Mouse (Mus musculus) MEL (cell line): Measurements from ENCODE around the gene Cyren. TPM values are rescaled to one million over a fixed set of nuclear protein-coding genes. Genes with fewer than 3 reads are reported as not detected.
A peak's percentile ranks its signal among the peaks of the same experiment; 100 is the strongest.

Experiments
- DNase-seq: peaks from one replicate; pipeline ENCODE4 v3.0.0; 2011; ENCODE audit warnings: low read depth, low spot score
- H3K27ac ChIP-seq: 2 replicates; pipeline ENCODE4 v1.5.1; 2012; ENCODE audit warnings: low read depth, mild to moderate bottlenecking, control low read depth, low read length, moderate library complexity; ENCODE audit not compliant: control insufficient read depth
- H3K27me3 ChIP-seq, 2 experiments: fragments of 150-350 bp in 1 of 2; sonication (generic) in 1 of 2; 2 replicates each; pipeline ENCODE4 v1.6.1; 2012; ENCODE audit warnings: low read length in 2 of 2, mild to moderate bottlenecking in 2 of 2, improper control_type of control experiment in 1 of 2, moderate library complexity in 1 of 2; ENCODE audit not compliant: insufficient read depth in 2 of 2, control insufficient read depth in 1 of 2
- H3K36me3 ChIP-seq, 2 experiments: 2 replicates each; pipeline ENCODE4 v1.6.1; 2012 to 2014; ENCODE audit warnings: low read length in 2 of 2, improper control_type of control experiment in 1 of 2, inconsistent platforms in 1 of 2, mild to moderate bottlenecking in 1 of 2; ENCODE audit not compliant: insufficient read depth in 2 of 2, control insufficient read depth in 1 of 2
- H3K4me1 ChIP-seq, 2 experiments: fragments of 150-350 bp in 1 of 2; sonication (generic) in 1 of 2; 2 replicates each; pipeline ENCODE4 v1.6.1; 2012; ENCODE audit warnings: low read length in 2 of 2, improper control_type of control experiment in 1 of 2, mild to moderate bottlenecking in 1 of 2; ENCODE audit not compliant: insufficient read depth in 2 of 2, control insufficient read depth in 1 of 2
- H3K4me3 ChIP-seq, 2 experiments: fragments of 150-350 bp in 1 of 2; sonication (generic) in 1 of 2; 2 replicates each; pipeline ENCODE4 v1.5.1; 2012; ENCODE audit warnings: low read depth in 2 of 2, low read length in 2 of 2, mild to moderate bottlenecking in 2 of 2, moderate library complexity in 2 of 2, control low read depth in 1 of 2, improper control_type of control experiment in 1 of 2; ENCODE audit not compliant: control insufficient read depth in 1 of 2, insufficient read depth in 1 of 2
- H3K79me2 ChIP-seq: 2 replicates; pipeline ENCODE4 v1.6.1; 2012; ENCODE audit warnings: mild to moderate bottlenecking, low read length, moderate library complexity; ENCODE audit not compliant: control insufficient read depth, poor library complexity, insufficient read depth
- H3K9ac ChIP-seq: 2 replicates; pipeline ENCODE4 v1.6.1; 2012; ENCODE audit warnings: low read depth, mild to moderate bottlenecking, control low read depth, low read length, moderate library complexity; ENCODE audit not compliant: control insufficient read depth, poor library complexity, severe bottlenecking
- H3K9me3 ChIP-seq: fragments of 150-350 bp; sonication (generic); replicated peaks from 2 replicates; pipeline ENCODE4 v1.6.1; 2012; ENCODE audit warnings: mild to moderate bottlenecking, low read length, improper control_type of control experiment, moderate library complexity; ENCODE audit not compliant: insufficient read depth
- BHLHE40 ChIP-seq: IDR thresholded peaks from 2 replicates; pipeline ENCODE4 v1.6.1; 2012; ENCODE audit warnings: low read depth, mild to moderate bottlenecking, inconsistent platforms, low read length, improper control_type of control experiment, borderline replicate concordance
- CHD1 ChIP-seq: IDR thresholded peaks from 2 replicates; pipeline ENCODE4 v1.6.1; 2012; ENCODE audit warnings: low read depth, mild to moderate bottlenecking, inconsistent platforms, low read length, improper control_type of control experiment
- CHD2 ChIP-seq: IDR thresholded peaks from 2 replicates; pipeline ENCODE4 v1.6.1; 2011; ENCODE audit warnings: low read length, improper control_type of control experiment
- CTCF ChIP-seq, 3 experiments: IDR thresholded peaks in 2 of 3; conservative IDR thresholded peaks in 1 of 3; 2 replicates each; pipeline ENCODE4 v1.5.1; 2011 to 2012; ENCODE audit warnings: low read length in 3 of 3, low read depth in 2 of 3, mild to moderate bottlenecking in 2 of 3, improper control_type of control experiment in 1 of 3, inconsistent platforms in 1 of 3, mixed read lengths in 1 of 3, moderate library complexity in 1 of 3; ENCODE audit not compliant: control insufficient read depth in 1 of 3, insufficient read depth in 1 of 3, poor library complexity in 1 of 3, severe bottlenecking in 1 of 3
- E2F4 ChIP-seq: IDR thresholded peaks from 2 replicates; pipeline ENCODE4 v1.6.1; 2011; ENCODE audit warnings: low read depth, low read length, improper control_type of control experiment, borderline replicate concordance
- EP300 ChIP-seq, 2 experiments: IDR thresholded peaks; 2 replicates each; pipeline ENCODE4 v1.6.1; 2011; ENCODE audit warnings: improper control_type of control experiment in 2 of 2, low read length in 2 of 2, low read depth in 1 of 2, mild to moderate bottlenecking in 1 of 2
- ETS1 ChIP-seq: IDR thresholded peaks from 2 replicates; pipeline ENCODE4 v1.6.1; 2012; ENCODE audit warnings: low read depth, mild to moderate bottlenecking, inconsistent platforms, low read length, improper control_type of control experiment, moderate library complexity
- GABPA ChIP-seq: IDR thresholded peaks from 2 replicates; pipeline ENCODE4 v1.6.1; 2012; ENCODE audit warnings: low read depth, mild to moderate bottlenecking, inconsistent platforms, low read length, improper control_type of control experiment, moderate library complexity
- GATA1 ChIP-seq: IDR thresholded peaks from 2 replicates; pipeline ENCODE4 v1.6.1; 2011; ENCODE audit warnings: low read depth, low read length, improper control_type of control experiment
- HCFC1 ChIP-seq: IDR thresholded peaks from 2 replicates; pipeline ENCODE4 v1.6.1; 2012; ENCODE audit warnings: low read depth, mild to moderate bottlenecking, inconsistent platforms, low read length, improper control_type of control experiment, moderate library complexity
- JUND ChIP-seq: IDR thresholded peaks from 2 replicates; pipeline ENCODE4 v1.6.1; 2011; ENCODE audit warnings: low read depth, mild to moderate bottlenecking, improper control_type of control experiment, low read length
- KAT2A ChIP-seq: conservative IDR thresholded peaks from 2 replicates; pipeline ENCODE4 v1.6.1; 2012; ENCODE audit warnings: low read depth, low read length, improper control_type of control experiment, inconsistent platforms
- MAFK ChIP-seq: IDR thresholded peaks from 2 replicates; pipeline ENCODE4 v1.6.1; 2011; ENCODE audit warnings: low read depth, mild to moderate bottlenecking, low read length, improper control_type of control experiment, borderline replicate concordance
- MAX ChIP-seq: IDR thresholded peaks from 2 replicates; pipeline ENCODE4 v1.6.1; 2011; ENCODE audit warnings: low read length, improper control_type of control experiment
- MAZ ChIP-seq: IDR thresholded peaks from 2 replicates; pipeline ENCODE4 v1.6.1; 2012; ENCODE audit warnings: low read depth, mild to moderate bottlenecking, inconsistent platforms, low read length, improper control_type of control experiment
- MEF2A ChIP-seq: IDR thresholded peaks from 2 replicates; pipeline ENCODE4 v1.6.1; 2014; ENCODE audit warnings: low read depth, mild to moderate bottlenecking, inconsistent platforms, low read length, improper control_type of control experiment; ENCODE audit not compliant: poor library complexity, insufficient replicate concordance, severe bottlenecking; ENCODE audit errors: extremely low read depth
- MXI1 ChIP-seq: IDR thresholded peaks from 2 replicates; pipeline ENCODE4 v1.6.1; 2011; ENCODE audit warnings: mild to moderate bottlenecking, low read depth, low read length, improper control_type of control experiment
- MYB ChIP-seq: IDR thresholded peaks from 2 replicates; pipeline ENCODE4 v1.6.1; 2011; ENCODE audit warnings: mild to moderate bottlenecking, low read depth, low read length, improper control_type of control experiment
- MYC ChIP-seq: IDR thresholded peaks from 2 replicates; pipeline ENCODE4 v1.6.1; 2011; ENCODE audit warnings: low read depth, mild to moderate bottlenecking, low read length, improper control_type of control experiment, moderate library complexity
- NELFE ChIP-seq: IDR thresholded peaks from 2 replicates; pipeline ENCODE4 v1.6.1; 2011; ENCODE audit warnings: low read depth, low read length, improper control_type of control experiment
- POLR2A ChIP-seq, 2 experiments: IDR thresholded peaks; 2 replicates each; pipeline ENCODE4 v1.6.1; 2011 to 2012; ENCODE audit warnings: low read length in 2 of 2, mild to moderate bottlenecking in 2 of 2, control low read depth in 1 of 2, improper control_type of control experiment in 1 of 2, low read depth in 1 of 2, moderate library complexity in 1 of 2; ENCODE audit not compliant: control insufficient read depth in 1 of 2, insufficient read depth in 1 of 2, poor library complexity in 1 of 2
- POLR2AphosphoS2 ChIP-seq: IDR thresholded peaks from 2 replicates; pipeline ENCODE4 v1.6.1; 2011; ENCODE audit warnings: low read length, improper control_type of control experiment
- POLR2AphosphoS5 ChIP-seq: IDR thresholded peaks from 2 replicates; pipeline ENCODE4 v1.6.1; 2012; ENCODE audit warnings: low read depth, borderline replicate concordance, mild to moderate bottlenecking, inconsistent platforms, low read length, moderate library complexity, mixed read lengths
- RAD21 ChIP-seq: IDR thresholded peaks from 2 replicates; pipeline ENCODE4 v1.6.1; 2011; ENCODE audit warnings: mild to moderate bottlenecking, low read depth, low read length, improper control_type of control experiment
- RCOR1 ChIP-seq: IDR thresholded peaks from 2 replicates; pipeline ENCODE4 v1.6.1; 2012; ENCODE audit warnings: low read depth, mild to moderate bottlenecking, inconsistent platforms, low read length, improper control_type of control experiment
- SIN3A ChIP-seq: IDR thresholded peaks from 2 replicates; pipeline ENCODE4 v1.6.1; 2012; ENCODE audit warnings: low read length, improper control_type of control experiment, inconsistent platforms
- SMC3 ChIP-seq: IDR thresholded peaks from 2 replicates; pipeline ENCODE4 v1.6.1; 2011; ENCODE audit warnings: low read depth, low read length, improper control_type of control experiment
- TBP ChIP-seq: IDR thresholded peaks from 2 replicates; pipeline ENCODE4 v1.8.0; 2011; ENCODE audit warnings: low read depth, low read length, improper control_type of control experiment
- TCF12 ChIP-seq: IDR thresholded peaks from 2 replicates; pipeline ENCODE4 v1.6.1; 2014; ENCODE audit warnings: low read depth, mild to moderate bottlenecking, inconsistent platforms, low read length, improper control_type of control experiment, moderate library complexity
- UBTF ChIP-seq: IDR thresholded peaks from 2 replicates; pipeline ENCODE4 v1.6.1; 2012; ENCODE audit warnings: low read depth, mild to moderate bottlenecking, inconsistent platforms, low read length, improper control_type of control experiment, moderate library complexity, borderline replicate concordance; ENCODE audit not compliant: insufficient read depth
- USF1 ChIP-seq: IDR thresholded peaks from 2 replicates; pipeline ENCODE4 v1.6.1; 2014; ENCODE audit warnings: low read depth, mild to moderate bottlenecking, inconsistent platforms, low read length, improper control_type of control experiment, moderate library complexity
- USF2 ChIP-seq, 2 experiments: IDR thresholded peaks; 2 replicates each; pipeline ENCODE4 v1.6.1; 2011 to 2012; ENCODE audit warnings: improper control_type of control experiment in 2 of 2, low read length in 2 of 2, borderline replicate concordance in 1 of 2, inconsistent platforms in 1 of 2, low read depth in 1 of 2, mild to moderate bottlenecking in 1 of 2; ENCODE audit not compliant: insufficient read depth in 1 of 2
- ZC3H11A ChIP-seq: IDR thresholded peaks from 2 replicates; pipeline ENCODE4 v1.6.1; 2012; ENCODE audit warnings: low read depth, mild to moderate bottlenecking, inconsistent platforms, low read length, improper control_type of control experiment
- ZKSCAN1 ChIP-seq: IDR thresholded peaks from 2 replicates; pipeline ENCODE4 v1.6.1; 2012; ENCODE audit warnings: low read depth, mild to moderate bottlenecking, inconsistent platforms, low read length, improper control_type of control experiment, moderate library complexity
- ZMIZ1 ChIP-seq: IDR thresholded peaks from 2 replicates; pipeline ENCODE4 v1.6.1; 2012; ENCODE audit warnings: low read depth, mild to moderate bottlenecking, inconsistent platforms, low read length, improper control_type of control experiment, moderate library complexity
- ZNF384 ChIP-seq: IDR thresholded peaks from 2 replicates; pipeline ENCODE4 v1.6.1; 2012; ENCODE audit warnings: low read depth, mild to moderate bottlenecking, inconsistent platforms, low read length, improper control_type of control experiment
- polyA plus RNA-seq, 2 experiments: library from polyadenylated mRNA; stranded (reverse) in 1 of 2; unstranded in 1 of 2; fragments of >175 nt in 1 of 2; fragments of >200 nt in 1 of 2; gene quantifications; 2 replicates each; pipeline versions ENCODE4 v1.2.1 to v1.2.4; 2012; ENCODE audit warnings: low replicate concordance in 2 of 2, low read depth in 1 of 2; ENCODE audit not compliant: insufficient read length in 2 of 2, insufficient read depth in 1 of 2, missing spikeins in 1 of 2
- total RNA-seq: library from RNA; depleted of rRNA; stranded (reverse); fragments of 300-350 nt; gene quantifications from 2 replicates; pipeline ENCODE4 v1.2.3, GENCODE M21; 2012

The Cyren gene
- total and polyA plus RNA-seq, 3 experiments: 10.1 to 15.9 TPM; not detected in 1

- Histone ChIP-seq H3K79me2 (peaks cover 3% of the 10 kb centered on the region; the same call in 1 of the 2 replicates), H3K27ac (peak within 1 kb of the TSS; percentile 96), H3K9me3 (no peaks in the 10 kb centered on the region), H3K4me3 (peak within 1 kb of the TSS; percentile 81 to 96), H3K4me1 (peaks cover 9 to 31% of the 10 kb centered on the region in 2 experiments), H3K9ac (peak within 1 kb of the TSS; percentile 83), H3K36me3 (peaks cover 0 to 24% of the 10 kb centered on the region in 2 experiments; a peak in 2 of 4 replicates), H3K27me3 (peaks cover 0 to 1% of the 10 kb centered on the region in 2 experiments; a peak in 1 of 4 replicates)
- peak; percentile 84 for DNase-seq
- TF ChIP-seq GABPA (no peak), POLR2AphosphoS5 (no peak; the same call in 1 of the 2 replicates), EP300 (IDR thresholded peaks at IDR 0.05; ENCODE audit: low read depth in 1 of 2, low read length in 2 of 2) (no peak; a peak in 2 of 4 replicates), CHD2 (no peak), MYB (0 out of 2 replicates have a peak, but pooled peaks have one; percentile 5), MEF2A (no peak), USF1 (peak; percentile 80), ZKSCAN1 (no peak), USF2 (IDR thresholded peaks at IDR 0.05; ENCODE audit: borderline replicate concordance in 1 of 2, insufficient read depth in 1 of 2, low read depth in 1 of 2, low read length in 2 of 2) (no peak), HCFC1 (peak; percentile 38; the same call in 1 of the 2 replicates), MAZ (no peak; the same call in 1 of the 2 replicates), CHD1 (no peak), ZC3H11A (0 out of 2 replicates have a peak, but pooled peaks have one; percentile 1), ZNF384 (no peak), MAFK (peak; percentile 46; the same call in 1 of the 2 replicates), MXI1 (peak; percentile 91; the same call in 1 of the 2 replicates), TBP (peak; percentile 8; the same call in 1 of the 2 replicates), MAX (peak; percentile 79), JUND (no peak), ETS1 (peak; percentile 100), SMC3 (no peak), ZMIZ1 (no peak), SIN3A (peak; percentile 89), TCF12 (0 out of 2 replicates have a peak, but pooled peaks have one; percentile 12), POLR2AphosphoS2 (no peak), RAD21 (no peak), RCOR1 (no peak), GATA1 (no peak), KAT2A (0 out of 2 replicates have a peak, but pooled peaks have one; percentile 17), NELFE (peak; percentile 38; the same call in 1 of the 2 replicates), UBTF (no peak), CTCF (IDR thresholded peaks at IDR 0.05 in 2 of 3, conservative IDR thresholded peaks at IDR 0.05 in 1 of 3; ENCODE audit: control insufficient read depth in 1 of 3, insufficient read depth in 1 of 3, low read depth in 2 of 3, low read length in 3 of 3, poor library complexity in 1 of 3, severe bottlenecking in 1 of 3) (no peak), MYC (peak; percentile 72), E2F4 (no peak), POLR2A (IDR thresholded peaks at IDR 0.05; ENCODE audit: control insufficient read depth in 1 of 2, insufficient read depth in 1 of 2, low read depth in 1 of 2, low read length in 2 of 2, poor library complexity in 1 of 2) (peak; percentile 43 to 56; a peak in 1 of 4 replicates), BHLHE40 (peak; percentile 64; the same call in 1 of the 2 replicates)
Measured at GRCm38 (mm10) chr6:34862791-34863403, 15.0 kb downstream of the Cyren start, which contains the start of gene Tmem140. TSS of gene Tmem140 (plus strand) at chr6:34863146.
